Mouse (Mus musculus) lung, postnatal 4 days (tissue): ENCODE measurements at regions not wholly inside any gene's neighbourhood (a gene's known extent, or its start where the extent isn't known, plus 50 kb on each side); places are given as distances from the start of the nearest gene placed in this dataset.

Experiments
- DNase-seq, 2 experiments: peaks; one replicate each; pipeline ENCODE4 v3.0.0; 2021

DNA sequence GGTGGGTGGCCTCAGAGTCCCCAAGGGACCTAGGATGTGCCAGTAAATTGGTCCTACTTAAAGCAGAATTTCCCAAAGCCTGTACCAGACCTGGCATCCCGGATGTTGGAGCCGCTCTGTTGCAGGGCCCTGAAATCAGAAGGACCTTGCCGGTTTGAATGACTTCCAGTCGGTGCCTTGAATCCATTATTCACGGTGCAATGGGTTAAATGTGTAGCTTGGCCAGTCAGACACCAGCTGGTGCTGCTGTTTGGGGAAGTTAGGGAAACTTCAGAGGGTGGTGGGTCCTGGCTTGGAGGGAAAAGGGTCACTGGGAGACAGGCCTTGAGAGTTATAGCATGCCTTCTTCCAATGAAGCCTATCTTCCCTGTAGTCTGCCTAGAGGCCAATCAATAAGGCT lies 135.5 kb upstream of the Tbx3 start:
- DNase-seq = no peak

- no peak for DNase-seq
These were observed 127.6 kb upstream of the Tbx3 start for GRCm38 (mm10) chr5:119542836-119543235.

DNA sequence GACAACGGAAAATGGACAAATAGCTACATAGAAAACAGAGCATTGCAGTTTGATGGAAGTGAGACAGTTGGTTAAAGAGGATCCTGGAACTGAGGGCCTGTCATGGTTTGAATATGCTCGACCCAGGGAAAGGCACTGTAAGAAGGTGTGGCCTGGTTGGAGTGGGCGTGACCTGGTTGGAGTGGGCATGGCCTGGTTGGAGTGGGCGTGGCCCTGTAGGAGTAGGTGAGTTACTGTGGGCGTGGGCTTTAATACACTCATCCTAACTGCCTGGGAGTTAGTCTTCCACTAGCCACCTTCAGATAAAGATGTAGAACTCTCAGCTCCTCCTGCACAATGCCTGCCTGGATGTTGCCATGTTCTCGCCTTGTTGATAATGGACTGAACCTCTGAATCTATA lies 126.8 kb upstream of the Tbx3 start:
- DNase-seq = no peak

DNA sequence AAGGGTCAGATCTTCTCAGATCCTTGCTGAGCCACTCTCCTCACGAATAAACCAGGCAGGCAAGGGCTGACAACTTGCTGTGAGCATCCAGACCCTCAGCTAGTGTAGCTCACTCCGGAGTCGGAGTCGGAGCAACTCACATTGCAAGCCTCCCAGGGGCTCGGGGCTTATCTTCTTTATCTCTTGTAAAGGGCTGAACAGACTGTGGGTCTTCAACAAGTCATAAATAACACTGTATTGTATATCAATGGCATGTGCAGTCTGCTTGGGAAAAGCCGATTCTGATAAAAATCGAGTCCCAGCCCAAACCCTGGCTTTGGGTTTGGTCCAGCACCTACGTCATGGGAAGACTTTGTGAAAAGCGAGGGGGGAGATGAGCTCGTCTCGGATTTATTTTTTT lies 125.8 kb upstream of the Tbx3 start:
- DNase-seq = peak; percentile 29 to 31

GRCm38 (mm10) chr5:119547070-119547469 lies 123.4 kb upstream of the Tbx3 start:
- DNase-seq = no peak

DNA sequence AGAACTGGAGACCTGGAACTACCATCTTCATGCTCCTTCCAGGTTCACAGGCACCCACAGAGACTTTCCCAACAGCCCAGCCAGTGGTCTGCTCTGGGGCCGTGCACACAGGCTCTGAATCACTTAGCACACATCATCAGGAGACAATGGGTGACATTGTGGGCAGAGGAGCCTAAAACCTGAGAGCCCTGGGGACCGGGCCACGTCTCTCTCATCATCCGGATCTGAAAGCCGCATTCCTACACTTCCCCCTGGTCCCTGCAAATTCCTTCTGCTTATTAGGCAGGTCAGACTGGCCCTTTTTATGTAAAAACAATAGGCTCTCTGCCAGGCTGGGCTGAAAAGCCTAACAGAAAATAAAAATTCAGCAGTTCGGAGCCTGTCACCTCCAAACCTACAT lies 119.6 kb upstream of the Tbx3 start:
- no peak for DNase-seq

DNA sequence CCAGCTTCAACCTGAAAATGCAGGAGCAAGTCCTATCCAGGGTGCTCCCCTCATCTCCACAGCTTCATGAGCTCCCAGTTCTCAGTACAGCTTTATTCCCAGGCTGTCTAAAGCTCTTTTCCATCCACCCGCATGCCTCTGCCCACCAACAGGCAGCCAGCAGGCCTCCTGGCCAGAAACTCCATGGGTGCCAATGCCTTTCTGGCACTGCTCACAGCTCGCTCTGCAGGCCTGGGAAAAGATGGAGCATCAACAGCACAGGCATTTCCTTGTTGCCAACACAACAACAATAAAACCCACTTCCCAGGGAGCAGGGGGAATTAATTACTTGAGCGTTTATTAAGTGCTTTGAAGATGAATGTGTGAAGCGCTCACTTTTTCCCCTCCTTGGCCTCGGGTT lies 117.0 kb upstream of the Tbx3 start:
- DNase-seq = peak; percentile 15 to 40

GRCm38 (mm10) chr5:119557071-119557470 lies 113.4 kb upstream of the Tbx3 start:
- no peak for DNase-seq

DNA sequence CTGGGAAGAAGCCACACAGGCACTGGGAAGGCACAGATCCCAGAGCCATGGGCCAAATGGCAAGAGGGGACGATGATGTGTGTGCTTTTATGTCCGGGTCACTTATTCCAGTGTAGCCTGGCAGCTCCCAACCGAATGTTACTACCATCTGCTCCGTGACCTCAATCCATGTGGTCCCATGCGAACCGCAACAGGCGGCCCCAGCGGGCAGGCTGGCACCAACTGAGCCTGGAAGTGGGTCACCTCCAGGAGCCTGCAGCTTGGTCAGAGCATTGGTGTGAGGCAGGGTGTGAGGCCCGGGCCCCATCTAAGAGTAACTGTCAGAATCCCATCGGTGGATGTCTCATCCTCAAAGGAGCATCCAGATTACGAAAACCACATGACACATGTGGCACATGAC lies 110.8 kb upstream of the Tbx3 start:
- DNase-seq = no peak

- no peak for DNase-seq
These were observed 110.1 kb upstream of the Tbx3 start for GRCm38 (mm10) chr5:119560392-119560791.

- DNase-seq = no peak
These were observed 108.9 kb upstream of the Tbx3 start for GRCm38 (mm10) chr5:119561531-119561930.

DNA sequence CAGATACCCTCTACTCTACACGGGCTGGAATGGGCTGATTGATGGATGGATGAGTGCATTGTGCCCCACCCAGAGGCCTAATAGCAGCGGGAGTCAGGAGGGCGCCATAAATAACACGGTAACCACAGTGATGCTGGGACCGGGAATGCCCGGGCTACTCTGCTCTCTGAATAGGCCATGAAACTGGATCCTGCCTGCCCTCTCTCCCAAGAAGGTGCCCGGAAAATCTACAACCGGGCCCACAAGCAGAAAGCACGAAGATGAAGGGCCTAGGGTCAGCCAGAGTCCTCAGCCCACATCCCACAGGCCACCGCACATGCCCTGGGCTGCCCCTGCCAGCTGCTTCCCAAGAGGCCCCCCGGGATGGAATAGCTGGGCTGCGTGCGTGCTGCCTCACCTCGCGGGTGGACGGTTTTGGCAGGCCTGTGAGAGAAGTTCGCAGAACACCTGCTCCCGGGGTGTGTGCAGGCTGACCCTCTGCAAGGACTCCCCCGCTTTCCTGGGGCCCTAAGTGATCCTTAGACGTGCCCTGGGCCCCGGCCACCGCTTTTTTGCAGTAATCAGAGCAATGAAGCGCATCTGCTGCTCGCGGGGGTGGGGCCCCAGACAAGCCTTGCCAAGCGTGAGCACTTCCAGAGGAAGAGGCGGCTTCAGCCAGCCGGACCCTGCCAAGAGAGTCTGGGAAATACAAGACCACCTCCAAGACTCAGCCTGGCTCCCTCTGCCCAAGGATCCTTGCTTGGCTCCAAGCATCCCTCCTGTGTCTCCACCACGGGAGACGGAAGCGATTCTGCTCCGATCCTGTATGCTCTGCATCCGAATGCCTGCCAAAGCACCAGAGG lies 106.7 kb upstream of the Tbx3 start:
- DNase-seq = peak; percentile 11 to 62

DNA sequence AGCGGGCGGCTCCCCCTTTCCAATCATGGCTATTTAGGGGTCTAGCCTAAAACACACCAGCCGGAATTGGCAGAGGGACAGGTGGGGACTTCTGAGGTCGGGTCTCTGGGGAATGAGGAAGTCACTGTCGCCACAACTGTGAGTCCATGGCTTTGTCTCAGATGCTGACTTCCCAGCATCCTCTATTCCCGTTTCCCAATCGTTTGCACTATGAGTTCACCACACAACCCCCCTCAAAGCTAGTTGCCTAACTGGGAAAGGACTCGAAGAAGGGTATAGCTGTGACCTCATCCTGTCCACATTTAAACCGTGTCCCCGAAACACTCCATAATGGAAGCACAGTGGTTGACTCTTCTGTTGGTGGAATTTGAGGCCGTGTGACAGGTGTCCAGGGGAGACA lies 102.8 kb upstream of the Tbx3 start:
- DNase-seq = no peak

DNA sequence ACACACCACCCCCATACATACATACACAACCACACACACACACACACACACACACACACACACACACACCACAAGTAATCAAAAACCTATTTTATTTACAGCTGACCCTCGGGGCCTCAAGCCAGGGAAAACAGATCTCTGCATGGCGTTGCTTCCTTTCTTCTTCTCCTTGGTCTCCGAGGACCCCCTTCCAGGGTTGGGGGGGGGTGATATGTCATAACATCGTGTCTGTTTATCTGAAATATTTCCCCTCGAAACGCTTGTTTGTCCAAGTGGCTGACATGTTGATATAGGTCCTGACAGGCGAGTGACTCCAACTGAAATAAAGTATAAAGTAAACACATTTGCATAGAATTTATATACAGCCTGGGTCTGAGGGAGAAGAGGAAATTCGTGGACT lies 100.4 kb upstream of the Tbx3 start:
- peak; percentile 67 to 78 for DNase-seq

DNA sequence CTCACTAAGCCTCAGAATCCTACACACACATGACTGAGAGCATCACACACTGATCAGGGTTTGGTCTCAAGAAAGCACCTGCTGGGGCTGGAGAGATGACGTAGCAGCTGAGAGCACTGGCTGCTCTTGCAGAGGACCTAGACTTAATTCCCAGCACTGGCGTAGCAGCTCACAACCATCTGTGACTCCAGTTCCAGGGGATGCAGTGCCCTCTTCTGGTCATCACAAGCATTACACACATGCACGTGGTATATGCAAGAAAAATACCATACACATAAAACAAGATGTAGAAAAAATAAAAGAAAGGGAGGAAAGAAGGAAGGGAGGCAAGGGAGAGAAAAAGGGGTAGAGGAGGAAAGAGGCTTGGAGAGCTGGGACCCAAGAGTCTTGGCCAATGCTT lies 98.8 kb upstream of the Tbx3 start:
- no peak for DNase-seq

- peak in 1 of 2 experiments; percentile 41 for DNase-seq
These were observed 95.3 kb upstream of the Tbx3 start for GRCm38 (mm10) chr5:119575124-119575523.

DNA sequence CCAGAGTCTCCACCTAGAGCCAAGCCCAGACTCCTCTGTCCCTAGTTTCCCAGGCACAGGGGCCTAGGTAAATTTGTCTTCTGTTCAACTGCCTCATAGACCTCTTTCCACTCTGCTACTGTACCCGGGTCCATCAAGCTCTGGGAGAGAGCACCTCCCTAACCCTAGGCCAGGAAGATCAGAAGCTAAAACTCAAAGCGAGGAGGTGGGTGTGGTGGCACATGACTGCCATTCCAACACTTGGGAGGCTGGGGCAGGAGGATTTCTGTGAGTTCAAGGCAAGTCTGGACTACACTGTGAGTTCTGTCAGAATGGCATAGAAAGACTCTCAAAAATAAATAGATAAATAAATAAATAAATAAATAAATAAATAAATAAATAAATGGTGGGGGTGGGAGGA lies 91.2 kb upstream of the Tbx3 start:
- no peak for DNase-seq

- no peak for DNase-seq
These were observed 90.7 kb upstream of the Tbx3 start for GRCm38 (mm10) chr5:119579806-119580205.

GRCm38 (mm10) chr5:119580395-119580794 lies 90.1 kb upstream of the Tbx3 start:
- no peak for DNase-seq

- no peak for DNase-seq
These were observed 89.7 kb upstream of the Tbx3 start for GRCm38 (mm10) chr5:119580798-119581197.

GRCm38 (mm10) chr5:119584389-119584788 lies 86.1 kb upstream of the Tbx3 start:
- DNase-seq = no peak

DNA sequence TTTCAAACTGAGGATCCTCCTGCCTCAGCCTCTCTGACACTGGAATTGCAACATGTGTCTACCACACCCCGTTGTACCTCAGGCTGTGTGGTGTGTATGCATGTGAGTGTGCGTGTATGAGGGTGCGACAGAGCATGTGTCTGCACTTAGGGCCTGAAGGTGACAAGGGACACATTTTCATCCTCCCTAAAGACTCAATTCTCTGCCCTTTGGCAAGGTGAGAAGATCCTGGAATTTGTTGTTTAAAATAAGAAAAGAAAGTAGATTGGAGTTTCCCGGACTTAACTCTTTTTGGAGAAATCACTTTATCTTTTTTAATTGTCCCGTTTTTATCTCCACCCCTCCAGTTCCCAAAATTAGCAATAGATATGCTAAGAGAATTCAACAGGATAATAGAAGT lies 85.6 kb upstream of the Tbx3 start:
- no peak for DNase-seq

DNA sequence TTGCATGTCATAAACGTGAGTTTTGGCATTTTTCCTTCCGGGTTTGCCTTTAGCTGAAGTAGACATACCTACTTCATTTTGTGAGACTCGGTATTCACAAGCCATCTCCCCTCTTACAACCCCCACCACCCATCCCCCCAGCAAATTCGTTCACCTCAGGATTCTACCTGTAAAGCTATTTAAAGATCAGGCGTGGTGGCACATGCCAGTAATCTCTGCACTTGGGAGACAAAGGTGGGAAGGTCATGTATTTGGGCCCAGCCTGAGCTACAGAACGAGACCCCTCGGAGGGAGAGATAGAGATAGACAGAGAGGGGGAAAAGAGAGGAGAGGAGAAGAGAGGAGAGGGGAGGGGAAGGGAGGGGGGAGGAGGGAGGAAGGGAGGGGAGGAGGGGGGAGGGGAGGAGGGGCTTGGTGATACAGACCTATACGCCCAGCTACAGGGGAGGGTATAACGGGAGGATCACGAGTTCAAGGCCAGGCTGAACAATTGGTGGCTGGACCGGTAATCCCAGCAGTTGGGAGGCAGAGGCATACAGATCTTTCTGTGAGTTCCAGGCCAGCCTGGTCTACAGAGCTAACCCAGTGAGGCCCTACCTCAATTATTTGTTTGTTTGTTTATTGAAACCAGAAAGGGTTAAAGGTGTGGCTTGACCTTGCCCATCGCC lies 83.9 kb upstream of the Tbx3 start:
- DNase-seq = no peak

DNA sequence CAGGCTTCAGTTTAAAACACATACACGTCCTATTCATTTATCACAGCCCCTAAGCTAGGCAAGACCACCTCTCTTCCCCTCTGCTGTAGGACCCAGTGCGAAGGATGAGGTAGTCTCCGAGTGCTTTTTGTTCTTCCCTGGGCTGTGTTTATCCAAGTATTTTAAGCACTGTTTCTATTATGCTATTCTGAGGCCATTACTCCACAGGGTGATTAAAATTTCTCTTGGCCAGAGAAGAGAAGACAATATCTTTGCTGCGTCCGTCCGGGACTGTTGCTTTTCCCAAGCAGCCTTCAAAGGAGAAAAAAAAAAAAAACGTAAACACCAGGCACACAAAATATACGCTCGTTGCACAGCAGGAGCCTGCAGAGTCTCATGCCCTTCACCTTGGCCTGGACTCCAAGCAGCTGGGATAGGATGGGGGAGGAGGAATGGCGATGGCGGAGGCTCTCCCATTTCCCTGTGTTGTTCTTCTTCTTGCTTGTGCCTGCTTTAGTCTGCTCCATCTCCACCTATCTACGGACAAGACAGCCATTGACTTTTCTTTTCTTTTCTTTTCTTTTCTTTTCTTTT lies 83.1 kb upstream of the Tbx3 start:
- DNase-seq = peak in 1 of 2 experiments; percentile 62
